Mouse (Mus musculus) layer of hippocampus, adult 9-11 months (tissue): ENCODE data around the gene Atg4c.
A peak's percentile ranks its signal among the peaks of the same experiment; 100 is the strongest.

ENCODE experiments used
- DNase-seq: peaks from one replicate; pipeline ENCODE4 v3.0.0; 2022

Gene Atg4c

DNA sequence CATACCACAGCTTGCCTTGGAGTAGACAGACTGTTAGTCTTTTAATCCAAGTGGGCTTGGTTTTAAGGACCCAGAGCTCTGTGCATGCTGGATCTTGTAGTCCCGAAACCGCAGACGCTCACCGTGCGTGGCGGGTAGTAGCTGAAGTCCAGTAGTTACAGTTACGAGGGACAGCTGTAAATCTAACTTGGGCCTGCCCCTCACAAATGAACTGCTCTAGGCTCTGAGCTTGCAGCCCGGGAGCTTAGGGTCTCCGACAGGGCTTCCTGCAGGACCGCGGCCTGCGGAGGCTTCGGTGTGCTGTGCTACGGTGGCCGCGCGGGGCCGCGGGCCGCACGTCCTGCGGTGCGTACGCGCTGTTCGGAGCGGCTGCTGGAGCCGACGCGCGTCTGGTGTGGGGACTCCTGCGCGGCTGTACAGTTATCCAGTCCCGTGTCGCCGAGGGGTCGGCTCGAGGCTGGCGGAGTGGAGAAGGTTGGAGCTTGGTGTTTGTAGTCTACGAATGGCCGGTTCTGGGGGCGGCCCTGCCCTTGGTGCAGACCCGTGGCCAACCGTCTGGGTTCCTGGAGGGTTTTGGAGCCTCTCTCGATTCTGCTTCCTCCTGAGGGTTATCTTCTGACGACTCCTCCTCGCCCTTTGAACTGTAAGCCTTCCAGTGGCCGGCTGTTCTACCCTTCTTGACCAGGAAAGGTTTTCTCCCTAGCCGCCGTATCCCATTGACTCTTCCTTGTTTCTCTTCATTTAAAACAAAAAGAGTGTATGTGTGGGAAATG lies at the start of gene Atg4c:
Atg4c (plus strand) TSS at position 125 of the 773 bp plus-strand sequence.
- peak; percentile 85 for DNase-seq

DNA sequence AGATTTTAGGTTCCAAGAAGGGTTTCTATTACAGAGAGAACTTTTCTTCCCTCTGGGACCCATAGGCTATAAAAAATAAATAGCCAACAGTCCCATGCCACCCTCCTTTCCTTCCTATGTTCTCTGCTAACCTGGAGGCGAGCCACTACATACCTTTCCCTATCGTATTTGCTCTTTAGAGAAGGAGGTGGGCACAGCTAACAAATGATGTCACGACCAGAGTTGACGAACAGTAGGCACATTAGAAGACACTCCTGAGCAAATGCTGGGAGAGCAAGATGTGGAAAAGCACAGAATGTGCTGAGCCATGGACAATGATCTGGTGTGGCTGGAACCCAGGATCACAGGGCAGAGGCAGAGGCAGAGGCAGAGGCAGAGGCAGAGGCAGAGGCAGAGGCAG lies 42.3 kb upstream of the Atg4c start:
- DNase-seq = no peak

DNA sequence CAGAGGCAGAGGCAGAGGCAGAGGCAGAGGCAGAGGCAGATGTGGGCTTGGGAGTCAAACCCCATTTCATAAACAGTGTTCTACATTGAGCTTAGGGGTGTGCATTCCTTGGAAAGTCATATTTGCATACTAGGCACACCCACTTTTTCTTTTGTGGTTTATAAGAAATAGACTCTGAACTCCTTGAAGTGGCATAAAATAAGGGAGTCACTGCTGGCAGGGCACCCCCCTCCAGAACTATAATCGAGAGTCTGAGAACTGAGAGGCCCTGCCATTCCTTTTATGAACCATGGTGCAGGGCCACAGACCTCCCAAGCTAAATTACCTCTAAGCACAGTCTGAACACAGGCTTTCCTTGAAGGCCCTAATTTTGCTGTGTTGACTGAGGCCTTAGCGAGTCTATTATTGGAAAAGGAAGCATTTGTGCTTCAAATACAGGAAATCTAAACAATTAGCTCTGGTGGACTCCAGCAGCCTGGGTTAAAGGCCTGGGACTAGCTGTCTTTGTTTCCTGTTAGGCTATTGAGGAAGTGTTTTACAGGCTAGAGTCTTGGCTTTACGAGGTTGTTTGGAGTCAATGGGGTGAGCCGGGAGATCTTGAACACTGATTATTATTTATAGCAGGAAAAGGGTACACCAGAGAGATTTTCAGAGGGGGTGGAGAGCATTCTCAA lies 41.7 kb upstream of the Atg4c start:
- no peak for DNase-seq

DNA sequence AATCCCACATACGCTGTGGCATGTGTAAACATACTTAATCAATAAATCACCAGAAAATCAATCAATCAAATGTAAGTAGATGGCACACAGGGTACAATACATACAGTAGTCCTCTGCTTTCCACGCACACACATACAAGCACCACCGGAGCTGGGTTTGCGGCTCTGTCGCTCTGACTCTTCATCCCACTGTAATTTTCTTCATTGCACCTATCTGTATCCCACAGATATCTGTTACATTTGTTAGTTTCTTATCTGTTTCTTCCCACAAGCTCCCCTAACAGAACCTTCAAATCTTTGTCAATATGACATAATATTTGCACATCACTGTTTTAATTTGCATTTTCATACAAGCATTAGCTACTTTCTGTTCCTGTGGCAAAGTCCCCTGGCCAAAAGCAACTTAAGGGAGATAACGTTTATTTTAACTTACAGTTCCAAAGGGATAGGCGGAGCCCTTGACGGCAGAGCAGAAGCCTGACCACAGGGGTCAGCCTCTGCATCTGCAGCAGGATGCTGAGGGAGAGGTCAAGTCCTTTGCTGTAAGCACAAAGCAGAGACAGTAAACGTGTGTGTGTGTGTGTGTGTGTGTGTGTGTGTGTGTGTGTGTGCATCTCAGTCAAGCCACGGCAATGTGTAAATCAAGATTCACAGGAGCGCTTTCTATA lies 37.0 kb upstream of the Atg4c start:
- no peak for DNase-seq

DNA sequence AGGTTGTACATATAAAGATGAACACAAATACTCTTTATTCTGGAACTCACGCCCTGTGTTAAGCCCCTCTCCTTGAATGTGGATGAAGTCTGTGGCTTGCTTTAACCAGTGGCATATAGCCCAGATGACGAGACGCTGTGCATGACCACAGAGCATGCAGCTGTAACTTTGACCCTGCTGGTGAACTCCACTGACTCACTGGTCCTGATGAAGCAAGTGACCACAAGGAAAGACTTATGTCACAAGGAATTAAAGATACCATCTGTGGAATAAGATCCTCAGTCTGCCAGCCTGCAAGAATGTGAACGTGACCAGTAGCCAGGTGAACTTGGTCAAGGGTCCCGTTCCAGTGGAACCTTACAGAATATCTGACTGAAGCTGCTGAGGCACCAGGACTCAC lies 35.2 kb upstream of the Atg4c start:
- DNase-seq = no peak

DNA sequence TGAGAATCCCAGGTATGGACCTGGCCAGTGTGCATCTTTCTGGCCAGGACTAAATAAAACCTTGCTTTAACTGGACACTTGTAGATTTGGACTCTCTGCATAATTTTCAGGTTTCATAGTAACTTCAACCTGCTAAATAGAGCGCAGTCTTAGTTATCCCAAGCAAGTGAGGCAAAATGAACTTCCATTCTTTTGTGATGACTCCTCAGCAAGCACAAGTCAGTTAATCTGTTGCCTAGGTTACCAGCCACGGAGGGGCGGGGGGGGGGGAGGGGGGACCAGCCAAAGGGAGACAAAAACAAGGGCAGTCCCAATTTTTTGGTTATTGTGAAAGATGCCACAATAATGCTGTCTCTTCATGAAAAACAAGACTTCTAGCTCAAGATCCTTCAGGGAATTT lies 33.3 kb upstream of the Atg4c start:
- no peak for DNase-seq

DNA sequence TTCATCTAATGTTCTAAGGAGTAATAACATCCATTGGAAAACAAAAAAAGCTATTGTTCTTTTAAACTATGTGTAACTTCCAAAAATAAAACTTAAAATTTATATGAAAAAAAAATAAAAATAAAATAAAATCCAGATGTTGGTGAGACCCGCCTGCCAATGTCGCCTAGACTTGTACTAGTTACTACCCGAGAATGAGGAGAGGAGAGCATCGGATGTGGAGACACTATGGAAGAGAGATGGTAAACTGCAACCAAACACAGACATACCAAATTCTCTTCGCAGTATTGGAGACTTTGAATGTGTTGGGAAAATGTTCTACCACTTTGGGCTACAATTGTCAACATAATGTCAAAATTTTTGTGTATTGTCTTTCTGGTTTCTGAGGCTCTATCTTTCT lies 32.8 kb upstream of the Atg4c start:
- DNase-seq = no peak

DNA sequence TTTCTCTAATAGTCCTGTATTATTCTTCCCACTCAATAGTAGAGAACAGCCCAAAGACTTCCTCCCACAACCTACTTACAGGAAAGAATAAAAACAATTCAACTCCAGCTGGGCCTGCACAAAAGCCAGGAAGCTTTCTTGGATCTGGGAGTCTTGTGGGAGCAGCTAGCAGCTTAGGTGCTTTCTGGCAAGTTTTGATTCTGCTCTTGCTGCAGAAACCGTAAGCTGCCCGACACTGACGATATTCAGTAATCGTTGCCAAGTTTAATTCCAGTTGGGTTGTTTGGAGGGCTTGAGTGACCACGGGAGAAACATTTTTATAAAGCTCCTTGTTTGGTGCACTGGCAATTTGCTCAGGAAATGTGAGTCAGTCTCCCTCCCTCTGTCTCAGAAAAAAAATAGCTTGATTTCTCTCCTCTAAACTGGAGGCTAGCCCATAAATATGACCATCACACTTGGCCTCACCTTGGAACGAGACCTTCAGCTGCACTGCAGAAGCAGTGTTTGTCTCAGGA lies 32.2 kb upstream of the Atg4c start:
- DNase-seq = no peak

DNA sequence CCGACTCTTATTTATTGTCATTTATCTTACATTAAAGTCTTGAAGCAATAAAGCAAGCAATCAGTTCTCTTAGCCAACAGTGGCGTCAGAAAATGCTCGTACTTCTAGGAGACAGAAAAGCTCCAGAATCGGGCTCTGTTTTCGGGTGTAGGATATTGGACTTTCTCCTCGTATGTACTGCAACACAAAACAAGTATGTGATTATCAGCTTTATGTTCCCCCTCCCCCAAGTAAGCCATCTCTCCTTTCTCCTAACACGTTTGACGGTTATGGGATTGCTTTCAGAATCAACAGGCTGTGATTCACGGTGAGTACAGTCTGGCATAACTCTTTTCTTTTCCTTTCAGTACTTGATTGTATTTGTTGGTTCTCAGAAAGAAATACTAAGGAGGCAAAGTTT lies 30.7 kb upstream of the Atg4c start:
- no peak for DNase-seq

DNA sequence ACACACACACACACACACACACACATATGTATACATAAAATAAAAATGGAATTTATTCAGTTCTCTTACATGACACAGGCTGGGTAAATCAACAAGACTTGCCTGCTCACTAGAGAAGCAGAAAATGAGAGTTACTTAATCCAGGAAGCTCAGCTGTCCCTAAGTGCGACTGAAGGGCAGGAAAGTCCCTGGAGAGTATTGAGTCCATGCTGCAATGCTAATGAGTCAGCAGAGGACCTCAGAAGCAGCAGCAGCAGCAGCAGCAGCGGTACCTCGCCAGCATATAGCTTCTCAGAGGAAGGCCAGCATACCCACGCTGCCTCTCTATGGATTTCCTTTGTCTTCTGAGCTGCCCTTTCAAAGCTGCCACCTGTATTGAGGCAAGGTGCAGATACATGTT lies 30.2 kb upstream of the Atg4c start:
- DNase-seq = no peak

DNA sequence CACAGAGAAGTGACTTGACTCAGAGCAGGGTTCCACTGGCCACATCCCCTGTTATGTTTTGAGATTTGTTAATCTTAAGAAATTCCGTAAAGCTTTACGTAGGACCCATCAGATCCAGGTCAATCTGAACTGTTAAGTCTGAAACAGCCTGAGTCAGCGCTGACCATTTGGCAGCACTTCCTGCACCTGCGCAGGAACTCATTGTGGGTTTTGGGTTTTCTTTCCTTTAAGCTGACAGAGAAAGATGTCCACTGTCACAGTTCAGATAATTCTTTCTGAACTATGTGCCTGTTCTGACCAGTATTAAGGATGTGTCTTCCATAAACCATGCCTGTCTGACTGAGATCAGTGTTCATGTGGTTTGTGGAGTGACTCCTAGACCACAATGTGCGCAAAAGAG lies 24.9 kb upstream of the Atg4c start:
- DNase-seq = no peak

DNA sequence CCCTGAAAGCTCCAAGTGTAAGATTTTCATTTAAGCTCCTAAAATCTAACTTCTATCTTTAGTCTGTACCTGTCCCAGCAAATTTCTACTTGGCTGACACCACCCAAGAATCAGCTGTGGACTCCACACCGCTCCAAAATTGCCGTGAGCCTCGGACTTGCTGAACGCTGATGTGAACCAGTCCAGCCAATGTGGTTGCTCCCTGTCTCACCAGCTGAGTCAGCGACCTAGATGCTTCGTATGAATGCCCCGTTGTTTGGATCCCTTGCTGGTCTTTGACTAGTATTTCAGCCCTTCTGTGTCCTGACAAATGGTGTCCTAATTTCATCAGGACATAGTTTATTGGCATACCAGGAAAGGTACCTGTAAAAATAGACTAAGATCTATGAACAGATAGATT lies 19.5 kb upstream of the Atg4c start:
- no peak for DNase-seq

DNA sequence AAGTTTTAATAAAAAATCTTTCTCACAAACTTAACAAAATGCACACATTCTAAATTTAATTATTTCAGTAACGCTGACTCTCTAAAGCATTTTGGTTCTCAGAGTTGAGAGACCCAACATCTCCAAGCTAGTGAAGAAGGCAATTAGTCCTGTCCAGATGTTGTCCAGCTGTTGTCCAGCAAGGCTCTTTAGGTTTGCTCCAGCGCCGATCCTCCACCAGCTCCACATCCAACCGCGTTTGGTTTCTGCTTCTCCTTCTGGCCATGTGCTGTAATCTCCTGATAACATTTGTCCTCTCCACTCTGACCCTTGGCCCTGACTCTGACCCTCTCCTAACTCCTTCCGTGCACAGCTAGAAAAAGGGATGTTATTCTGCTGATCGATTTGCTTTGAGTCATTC lies 16.9 kb upstream of the Atg4c start:
- no peak for DNase-seq

DNA sequence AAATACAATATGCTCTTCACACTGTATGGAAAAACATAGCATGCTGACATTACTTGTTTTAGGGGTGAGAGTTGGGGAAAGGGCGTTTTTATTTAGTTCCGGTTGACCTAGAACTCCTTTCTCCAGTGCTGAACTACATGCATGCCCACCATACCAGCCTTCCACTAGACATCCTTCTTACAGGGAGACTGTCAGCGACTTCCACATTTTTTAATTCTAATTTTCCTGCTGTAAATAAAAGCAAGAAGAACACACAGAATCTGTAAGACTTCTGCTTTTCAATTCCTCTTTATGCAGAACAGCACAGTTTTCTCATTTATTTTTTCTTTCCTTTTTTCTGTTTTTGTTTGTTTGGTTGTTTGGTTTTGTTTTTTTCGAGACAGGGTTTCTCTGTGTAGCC lies 16.5 kb upstream of the Atg4c start:
- no peak for DNase-seq

DNA sequence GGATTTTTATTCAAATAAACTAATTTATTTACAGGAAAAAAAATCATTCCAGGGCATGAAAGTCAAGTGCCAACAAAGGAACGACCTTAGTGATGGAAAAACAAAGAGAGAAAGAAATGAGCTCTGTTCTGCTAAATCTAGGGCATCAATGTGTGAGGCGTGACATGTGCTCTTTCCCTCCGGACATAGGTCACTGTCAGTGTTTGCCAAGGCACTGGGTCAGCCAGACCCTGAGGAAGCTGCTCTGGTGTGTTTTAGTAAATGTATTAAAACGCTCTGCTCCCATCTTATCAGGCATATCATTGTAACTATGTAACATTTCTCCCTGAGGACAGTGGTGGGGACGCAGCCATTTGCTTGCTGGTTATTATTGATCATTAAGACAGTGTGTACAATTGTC lies 14.9 kb upstream of the Atg4c start:
- no peak for DNase-seq

DNA sequence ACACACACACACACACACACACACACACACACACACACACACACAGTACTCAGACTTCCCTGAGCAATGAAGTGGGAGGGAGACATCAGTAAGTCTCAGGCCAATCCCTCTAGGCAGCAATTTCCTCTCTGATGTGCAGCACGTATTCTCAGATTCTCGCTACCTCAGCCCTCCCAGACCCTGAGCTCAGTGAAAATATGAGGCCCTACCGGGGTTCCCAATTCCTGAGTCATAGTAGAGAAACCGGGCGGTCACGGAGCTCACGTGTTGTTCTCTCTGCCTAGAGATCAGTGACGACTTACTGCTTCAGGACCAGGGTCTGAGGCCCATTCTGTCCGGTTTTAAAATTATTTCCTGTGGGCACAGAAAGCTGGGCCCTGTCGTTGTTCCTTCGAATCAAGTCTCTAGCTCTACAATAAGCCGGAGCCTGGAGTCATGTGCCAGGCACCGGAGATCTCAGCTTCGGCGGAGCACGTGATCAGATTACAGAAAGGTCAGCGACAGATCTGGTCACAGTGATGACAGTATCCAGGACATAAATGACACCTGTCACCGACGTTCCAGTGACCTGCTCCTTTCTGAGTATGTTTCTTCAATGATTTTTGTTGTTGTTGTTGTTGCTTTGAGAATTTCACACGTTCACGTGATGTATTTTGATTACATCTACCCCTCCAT lies 14.2 kb upstream of the Atg4c start:
- no peak for DNase-seq

DNA sequence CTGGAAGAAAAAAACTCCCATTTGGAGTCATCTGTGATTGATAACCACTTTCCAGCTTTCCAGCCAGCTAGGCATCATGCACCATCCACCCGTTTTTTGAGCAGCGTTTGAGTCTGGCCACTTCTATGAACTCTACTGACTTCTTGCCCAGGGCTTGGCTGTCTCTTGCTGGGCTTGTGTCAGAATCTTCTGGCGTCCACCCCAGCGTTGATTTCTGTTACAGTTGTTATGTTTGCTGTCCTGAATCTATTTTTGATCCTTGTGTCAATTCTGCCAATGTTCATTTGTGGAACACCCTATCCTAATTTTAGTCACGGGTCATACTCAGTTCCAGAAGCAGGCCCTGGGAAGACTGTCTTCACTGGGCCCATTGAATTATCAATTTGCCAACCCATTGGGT lies 12.8 kb upstream of the Atg4c start:
- DNase-seq = no peak

DNA sequence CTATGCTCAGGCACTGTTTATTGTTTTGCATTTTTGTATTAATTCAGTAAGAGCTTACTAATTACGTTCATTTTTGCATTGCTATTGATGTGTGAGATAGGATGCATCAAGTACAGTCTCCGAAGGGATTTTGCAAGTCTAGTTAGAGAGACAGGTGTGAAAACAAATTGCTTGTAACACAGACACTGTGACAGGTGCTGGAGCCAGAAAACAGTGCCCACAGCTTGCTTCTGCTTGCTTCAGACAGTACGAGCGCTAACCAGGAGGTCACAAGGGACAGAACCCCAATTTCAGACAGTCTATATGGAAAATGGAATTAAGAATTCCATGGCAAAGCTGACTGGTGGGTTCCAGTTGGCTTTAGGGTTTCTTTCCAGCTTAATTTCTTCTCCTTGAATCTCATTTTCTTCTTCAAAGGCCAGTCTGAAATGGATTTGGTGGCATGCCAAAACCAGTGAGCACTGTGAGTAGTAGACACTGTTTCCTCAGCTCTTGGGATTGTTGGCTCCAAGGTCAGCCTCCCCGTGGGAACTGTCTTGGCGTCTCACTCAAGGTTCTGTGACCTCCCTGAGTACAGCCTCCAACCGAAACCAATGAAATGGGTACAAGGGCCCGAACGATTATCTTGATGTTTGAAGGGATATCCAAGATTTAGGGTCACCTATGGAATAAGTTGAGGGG lies 11.9 kb upstream of the Atg4c start:
- DNase-seq = no peak

DNA sequence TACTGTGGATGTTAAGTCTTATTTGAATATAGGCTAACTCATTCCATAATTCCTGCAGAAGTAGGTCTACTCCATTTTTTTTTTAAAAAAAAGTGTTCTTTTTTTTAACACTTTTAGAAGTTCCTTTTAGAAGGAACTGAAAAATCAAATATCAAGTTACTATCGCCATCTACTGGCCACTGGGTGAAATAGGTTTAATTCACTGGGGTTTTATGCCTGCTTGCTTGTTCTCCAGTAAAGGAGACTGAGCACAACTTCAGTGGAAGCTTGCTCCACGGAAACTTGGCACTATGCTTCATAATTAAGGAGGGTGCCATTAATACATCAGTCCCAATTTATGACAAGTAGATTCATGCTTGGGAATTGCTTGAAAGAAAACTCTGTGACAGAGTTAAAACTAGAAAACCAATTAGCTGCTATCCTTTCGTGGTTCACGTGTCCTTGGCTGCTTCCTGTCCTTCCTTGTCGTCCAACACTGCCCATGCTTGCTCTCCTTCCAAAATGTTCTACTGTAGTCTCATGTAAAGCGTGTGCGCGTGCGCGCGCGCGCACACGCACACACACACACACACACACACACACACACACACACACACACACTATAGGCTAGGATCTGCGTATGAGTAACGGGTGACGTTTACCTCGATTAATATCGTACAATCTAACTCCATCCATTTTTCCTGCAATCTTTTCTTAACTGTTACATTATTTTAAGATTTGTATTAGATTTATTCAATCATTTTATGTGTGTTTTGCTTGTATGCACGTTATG lies 10.9 kb upstream of the Atg4c start:
- DNase-seq = no peak

DNA sequence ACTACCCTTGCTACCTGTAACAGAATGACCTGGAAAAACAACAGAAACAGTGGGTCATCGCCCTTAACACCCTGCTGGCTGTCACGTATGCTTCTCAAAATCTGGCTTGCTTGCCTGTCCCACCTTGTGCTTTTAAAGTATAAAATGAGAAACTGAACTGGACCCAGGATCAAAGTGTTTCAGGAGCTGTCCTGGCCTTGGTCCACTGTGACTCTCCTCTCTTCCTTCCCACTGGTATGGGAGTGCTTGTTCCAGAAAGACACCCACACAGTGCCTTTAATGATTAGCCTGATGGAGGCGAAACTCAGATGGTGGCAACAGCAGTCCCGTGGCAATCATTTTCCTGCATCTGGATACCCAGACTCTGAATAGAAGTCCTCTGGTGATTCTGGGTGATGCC lies 9.1 kb upstream of the Atg4c start:
- DNase-seq = no peak

DNA sequence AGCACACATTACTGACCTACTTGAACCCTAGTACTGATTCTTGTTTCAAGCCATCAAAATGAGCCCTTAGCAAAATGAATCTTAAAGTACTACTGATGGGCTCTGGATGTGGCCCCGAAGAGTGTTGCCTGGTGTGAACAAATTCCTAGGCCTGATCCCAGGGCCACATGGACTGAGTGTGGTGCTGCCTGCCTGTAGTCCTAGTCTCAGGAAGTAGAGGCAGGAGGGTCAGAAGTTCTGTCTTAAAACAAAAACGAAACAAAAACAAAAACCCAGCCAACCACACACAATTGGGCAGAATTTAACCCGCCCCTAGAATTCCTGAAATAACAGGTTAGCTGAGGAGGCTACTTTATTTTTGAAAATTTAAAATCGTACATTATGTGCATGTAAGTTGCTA lies 8.4 kb upstream of the Atg4c start:
- DNase-seq = no peak
